Mouse (Mus musculus): ENCODE measurements at regions not wholly inside any gene's neighbourhood (a gene's known extent, or its start where the extent isn't known, plus 50 kb on each side); places are given as distances from the start of the nearest gene placed in this dataset.

- Histone ChIP-seq H3K27me3 (ENCODE audit: control insufficient read depth, insufficient read depth, low read length) (no peaks in the 10 kb centered on the region), H3K4me2 (ENCODE audit: low read depth, low read length) (no peak overlapping the region), H3K9me3 (replicated peaks; ENCODE audit: control insufficient read depth, low read length) (no peaks in the 10 kb centered on the region), H3K36me3 (ENCODE audit: control insufficient read depth, insufficient read depth) (no peaks in the 10 kb centered on the region), H3K4me1 (ENCODE audit: control insufficient read depth, insufficient read depth, low read length) (no peaks in the 10 kb centered on the region), H3K27ac (ENCODE audit: low read length) (no peak overlapping the region), H3K4me3 (ENCODE audit: low read length) (no peak overlapping the region), H3K9ac (ENCODE audit: low read length) (no peak overlapping the region)
- ATAC-seq (replicated peaks; ENCODE audit: extremely low read depth, insufficient read depth, low FRiP score), result no peak
- WGBS, result 40% methylated on average over 1 of the region's 1 CpGs
Measured at GRCm38 (mm10) chr1:47378795-47379194, 486.1 kb upstream of the Slc39a10 start.

DNA sequence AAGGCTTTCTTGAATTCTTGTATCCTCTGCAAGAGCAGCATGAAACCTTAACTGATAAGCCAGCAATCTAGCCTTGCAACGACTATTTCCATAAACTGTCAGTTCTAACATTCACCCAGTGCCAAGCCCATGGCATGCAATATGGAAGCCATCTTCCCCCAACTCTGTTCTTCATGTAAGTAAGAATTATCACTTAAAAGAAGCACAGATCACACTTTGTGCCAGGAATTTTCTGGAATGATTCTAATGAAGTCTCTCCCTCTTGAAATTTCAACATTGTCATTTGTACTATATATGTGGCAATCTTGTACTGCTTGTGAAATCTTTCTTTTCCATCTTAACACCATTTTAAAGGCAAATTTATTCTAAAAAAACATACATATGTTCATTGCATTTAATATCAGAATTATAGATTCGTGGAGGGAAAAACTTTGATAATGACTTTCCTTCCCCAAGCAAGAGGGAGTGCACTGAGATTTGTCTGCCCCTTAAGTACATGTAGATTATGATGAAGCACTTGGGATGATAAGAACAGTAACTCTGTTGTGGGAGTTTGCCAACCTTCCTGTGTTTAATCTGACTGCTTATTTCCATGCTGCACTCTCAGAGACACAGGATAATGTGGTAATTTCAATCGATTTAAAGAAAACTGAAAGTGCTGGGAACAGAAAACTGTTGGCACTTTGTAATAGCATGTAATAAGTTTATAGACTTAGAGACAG lies 447.2 kb upstream of the Slc39a10 start:
- Histone ChIP-seq H3K4me2 (ENCODE audit: low read depth, low read length) (no peak overlapping the region), H3K27me3 (ENCODE audit: control insufficient read depth, insufficient read depth, low read length) (no peaks in the 10 kb centered on the region), H3K27ac (ENCODE audit: low read length) (no peak overlapping the region), H3K9me3 (replicated peaks; ENCODE audit: control insufficient read depth, low read length) (no peaks in the 10 kb centered on the region), H3K4me1 (ENCODE audit: control insufficient read depth, insufficient read depth, low read length) (no peaks in the 10 kb centered on the region), H3K36me3 (ENCODE audit: control insufficient read depth, insufficient read depth) (no peaks in the 10 kb centered on the region), H3K9ac (ENCODE audit: low read length) (no peak overlapping the region), H3K4me3 (ENCODE audit: low read length) (no peak overlapping the region)
- WGBS, result 49% methylated on average over 3 of the region's 3 CpGs
- no peak for ATAC-seq (replicated peaks; ENCODE audit: extremely low read depth, insufficient read depth, low FRiP score)

GRCm38 (mm10) chr1:47310572-47311075 lies 418.0 kb upstream of the Slc39a10 start:
- no peaks in the 10 kb centered on the region for H3K36me3 ChIP-seq (ENCODE audit: control insufficient read depth, insufficient read depth)
- H3K4me1 ChIP-seq (ENCODE audit: control insufficient read depth, insufficient read depth, low read length), result no peaks in the 10 kb centered on the region
- H3K27ac ChIP-seq (ENCODE audit: low read length), result no peak overlapping the region
- no peak overlapping the region for H3K4me2 ChIP-seq (ENCODE audit: low read depth, low read length)
- H3K9ac ChIP-seq (ENCODE audit: low read length), result no peak overlapping the region
- no peak overlapping the region for H3K4me3 ChIP-seq (ENCODE audit: low read length)
- H3K27me3 ChIP-seq (ENCODE audit: control insufficient read depth, insufficient read depth, low read length), result no peaks in the 10 kb centered on the region
- ATAC-seq (replicated peaks; ENCODE audit: extremely low read depth, insufficient read depth, low FRiP score), result no peak
- H3K9me3 ChIP-seq (replicated peaks; ENCODE audit: control insufficient read depth, low read length), result no peaks in the 10 kb centered on the region
- WGBS, result 70% methylated on average over 2 of the region's 2 CpGs

DNA sequence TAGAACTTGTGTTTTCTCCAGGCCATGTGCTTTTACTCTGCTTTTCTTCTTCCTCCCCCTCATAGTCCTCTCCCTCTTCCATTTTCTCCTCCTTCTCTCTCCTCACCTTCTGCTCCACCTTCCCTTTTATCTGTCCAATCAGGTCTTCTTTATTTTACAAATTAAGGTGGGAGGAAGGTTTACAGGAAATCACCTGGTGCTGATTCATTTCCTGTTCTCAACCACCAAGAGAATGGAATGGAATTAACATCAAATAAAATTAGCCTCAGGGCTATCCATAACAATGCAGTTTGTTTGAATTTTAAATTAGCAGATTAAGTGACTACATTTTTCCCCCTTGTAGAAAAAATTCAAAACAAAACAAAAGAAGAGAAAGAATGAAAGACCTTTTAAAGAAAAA lies 414.3 kb upstream of the Slc39a10 start:
- no peak overlapping the region for H3K27ac ChIP-seq (ENCODE audit: low read length)
- H3K4me1 ChIP-seq (ENCODE audit: control insufficient read depth, insufficient read depth, low read length), result no peaks in the 10 kb centered on the region
- H3K36me3 ChIP-seq (ENCODE audit: control insufficient read depth, insufficient read depth), result no peaks in the 10 kb centered on the region
- H3K9me3 ChIP-seq (replicated peaks; ENCODE audit: control insufficient read depth, low read length), result no peaks in the 10 kb centered on the region
- no peak overlapping the region for H3K4me2 ChIP-seq (ENCODE audit: low read depth, low read length)
- no peak overlapping the region for H3K9ac ChIP-seq (ENCODE audit: low read length)
- no peaks in the 10 kb centered on the region for H3K27me3 ChIP-seq (ENCODE audit: control insufficient read depth, insufficient read depth, low read length)
- ATAC-seq (replicated peaks; ENCODE audit: extremely low read depth, insufficient read depth, low FRiP score), result no peak
- H3K4me3 ChIP-seq (ENCODE audit: low read length), result no peak overlapping the region

- no peak overlapping the region for H3K27ac ChIP-seq (ENCODE audit: low read length)
- no peak overlapping the region for H3K9ac ChIP-seq (ENCODE audit: low read length)
- H3K27me3 ChIP-seq (ENCODE audit: control insufficient read depth, insufficient read depth, low read length), result no peaks in the 10 kb centered on the region
- H3K9me3 ChIP-seq (replicated peaks; ENCODE audit: control insufficient read depth, low read length), result no peaks in the 10 kb centered on the region
- no peak for ATAC-seq (replicated peaks; ENCODE audit: extremely low read depth, insufficient read depth, low FRiP score)
- no peaks in the 10 kb centered on the region for H3K36me3 ChIP-seq (ENCODE audit: control insufficient read depth, insufficient read depth)
- no peak overlapping the region for H3K4me2 ChIP-seq (ENCODE audit: low read depth, low read length)
- no peak overlapping the region for H3K4me3 ChIP-seq (ENCODE audit: low read length)
- WGBS, result 58% methylated on average over 1 of the region's 1 CpGs
- no peaks in the 10 kb centered on the region for H3K4me1 ChIP-seq (ENCODE audit: control insufficient read depth, insufficient read depth, low read length)
Measured at GRCm38 (mm10) chr1:47299311-47299710, 406.7 kb upstream of the Slc39a10 start.

- H3K9me3 ChIP-seq (replicated peaks; ENCODE audit: control insufficient read depth, low read length), result no peaks in the 10 kb centered on the region
- H3K27me3 ChIP-seq (ENCODE audit: control insufficient read depth, insufficient read depth, low read length), result no peaks in the 10 kb centered on the region
- no peaks in the 10 kb centered on the region for H3K36me3 ChIP-seq (ENCODE audit: control insufficient read depth, insufficient read depth)
- no peaks in the 10 kb centered on the region for H3K4me1 ChIP-seq (ENCODE audit: control insufficient read depth, insufficient read depth, low read length)
- no peak for ATAC-seq (replicated peaks; ENCODE audit: extremely low read depth, insufficient read depth, low FRiP score)
- WGBS, result 88% methylated on average over 1 of the region's 1 CpGs
- no peak overlapping the region for H3K27ac ChIP-seq (ENCODE audit: low read length)
- H3K9ac ChIP-seq (ENCODE audit: low read length), result no peak overlapping the region
- no peak overlapping the region for H3K4me2 ChIP-seq (ENCODE audit: low read depth, low read length)
- H3K4me3 ChIP-seq (ENCODE audit: low read length), result no peak overlapping the region
Measured at GRCm38 (mm10) chr1:47285639-47286038, 393.0 kb upstream of the Slc39a10 start.

DNA sequence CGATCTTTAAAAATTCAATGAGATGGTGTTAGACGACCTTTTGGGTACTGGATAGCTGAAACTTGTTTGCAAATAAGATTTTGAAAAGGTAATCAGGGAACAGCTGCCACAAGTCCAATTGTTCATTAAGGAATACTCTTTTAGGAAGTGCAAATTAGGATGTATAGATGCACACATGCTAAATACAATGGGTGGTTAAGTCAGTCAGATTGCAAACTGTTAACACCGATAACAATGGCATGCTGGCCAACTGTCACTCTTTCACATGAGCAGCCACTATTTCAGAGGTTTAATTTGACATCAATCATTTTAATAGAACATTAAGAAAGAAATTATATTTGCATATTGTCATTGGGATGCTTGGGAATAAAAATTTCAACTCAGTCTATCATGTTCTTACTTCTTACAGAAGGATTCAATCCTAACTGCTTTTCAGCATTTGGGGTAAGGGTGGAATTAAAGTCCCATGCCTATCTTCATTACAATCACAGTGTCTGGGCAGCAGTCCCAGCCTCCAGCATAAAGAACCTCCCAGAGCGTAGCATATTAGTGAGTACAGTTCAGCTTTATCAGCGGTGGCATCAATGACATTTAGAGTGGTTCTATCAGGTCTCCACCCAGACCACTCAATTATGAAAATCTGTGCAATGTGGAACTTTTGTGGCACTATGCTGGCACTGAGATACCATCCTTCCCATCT lies 385.8 kb upstream of the Slc39a10 start:
- Histone ChIP-seq H3K9ac (ENCODE audit: low read length) (no peak overlapping the region), H3K4me3 (ENCODE audit: low read length) (no peak overlapping the region), H3K36me3 (ENCODE audit: control insufficient read depth, insufficient read depth) (no peaks in the 10 kb centered on the region), H3K4me1 (ENCODE audit: control insufficient read depth, insufficient read depth, low read length) (peaks cover 2% of the 10 kb centered on the region; the same call in 1 of the 2 replicates), H3K27ac (ENCODE audit: low read length) (no peak overlapping the region), H3K4me2 (ENCODE audit: low read depth, low read length) (no peak overlapping the region), H3K27me3 (ENCODE audit: control insufficient read depth, insufficient read depth, low read length) (no peaks in the 10 kb centered on the region), H3K9me3 (replicated peaks; ENCODE audit: control insufficient read depth, low read length) (no peaks in the 10 kb centered on the region)
- WGBS, result 69% methylated on average over 5 of the region's 5 CpGs
- no peak for ATAC-seq (replicated peaks; ENCODE audit: extremely low read depth, insufficient read depth, low FRiP score)

DNA sequence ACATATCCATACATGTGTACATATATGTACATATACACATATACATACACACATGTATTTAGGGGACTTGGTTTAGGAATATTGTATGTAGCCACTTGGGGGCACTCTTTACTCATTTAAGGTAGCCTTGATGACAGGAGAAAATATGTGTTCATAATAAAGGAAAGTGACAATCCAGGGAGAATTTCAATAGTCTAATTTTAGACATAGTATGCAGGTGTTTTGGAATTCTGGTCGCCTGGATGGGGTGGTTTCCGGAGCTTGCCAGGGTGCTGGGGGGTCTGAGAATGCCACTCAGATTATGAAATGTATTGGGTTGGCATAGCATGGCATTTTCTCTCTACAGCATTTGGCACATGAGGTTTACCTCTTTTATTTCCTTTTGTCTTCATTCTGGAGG lies 385.2 kb upstream of the Slc39a10 start:
- H3K36me3 ChIP-seq (ENCODE audit: control insufficient read depth, insufficient read depth), result no peaks in the 10 kb centered on the region
- WGBS, result 10% methylated on average over 2 of the region's 2 CpGs
- no peak overlapping the region for H3K27ac ChIP-seq (ENCODE audit: low read length)
- H3K4me1 ChIP-seq (ENCODE audit: control insufficient read depth, insufficient read depth, low read length), result peaks cover 2% of the 10 kb centered on the region; the same call in 1 of the 2 replicates
- no peaks in the 10 kb centered on the region for H3K27me3 ChIP-seq (ENCODE audit: control insufficient read depth, insufficient read depth, low read length)
- no peak for ATAC-seq (replicated peaks; ENCODE audit: extremely low read depth, insufficient read depth, low FRiP score)
- no peak overlapping the region for H3K9ac ChIP-seq (ENCODE audit: low read length)
- H3K9me3 ChIP-seq (replicated peaks; ENCODE audit: control insufficient read depth, low read length), result no peaks in the 10 kb centered on the region
- no peak overlapping the region for H3K4me2 ChIP-seq (ENCODE audit: low read depth, low read length)
- H3K4me3 ChIP-seq (ENCODE audit: low read length), result no peak overlapping the region

GRCm38 (mm10) chr1:47272131-47272530 lies 379.5 kb upstream of the Slc39a10 start:
- no peaks in the 10 kb centered on the region for H3K27me3 ChIP-seq (ENCODE audit: control insufficient read depth, insufficient read depth, low read length)
- no peaks in the 10 kb centered on the region for H3K36me3 ChIP-seq (ENCODE audit: control insufficient read depth, insufficient read depth)
- H3K9me3 ChIP-seq (replicated peaks; ENCODE audit: control insufficient read depth, low read length), result no peaks in the 10 kb centered on the region
- H3K4me1 ChIP-seq (ENCODE audit: control insufficient read depth, insufficient read depth, low read length), result no peaks in the 10 kb centered on the region
- no peak overlapping the region for H3K4me2 ChIP-seq (ENCODE audit: low read depth, low read length)
- no peak overlapping the region for H3K9ac ChIP-seq (ENCODE audit: low read length)
- no peak for ATAC-seq (replicated peaks; ENCODE audit: extremely low read depth, insufficient read depth, low FRiP score)
- no peak overlapping the region for H3K27ac ChIP-seq (ENCODE audit: low read length)
- H3K4me3 ChIP-seq (ENCODE audit: low read length), result no peak overlapping the region

Data from heart, embryonic 16.5 days (tissue).